Mouse (Mus musculus) thymus, adult 18-20 months (tissue): ENCODE measurements around the gene Gm48551.

ENCODE experiments used
- DNase-seq, 2 experiments: peaks; one replicate each; pipeline ENCODE4 v3.0.0; 2022; ENCODE audit warnings: mixed read lengths in 2 of 2

The Gm48551 gene

GRCm38 (mm10) chr10:81356991-81357844 lies 27.0 kb upstream of the Gm48551 start, which contains the start of gene Mfsd12:
Mfsd12 (plus strand) TSS chr10:81357491.
- peak; percentile 85 to 87 for DNase-seq

- DNase-seq = no peak
Measured at GRCm38 (mm10) chr10:81358209-81358608, 26.1 kb upstream of the Gm48551 start.

- no peak for DNase-seq
Measured at GRCm38 (mm10) chr10:81358841-81359240, 25.4 kb upstream of the Gm48551 start.

- no peak for DNase-seq
Measured at GRCm38 (mm10) chr10:81360721-81361120, 23.5 kb upstream of the Gm48551 start.

GRCm38 (mm10) chr10:81362336-81362949 lies 21.8 kb upstream of the Gm48551 start:
- DNase-seq = no peak

- no peak for DNase-seq
Measured at GRCm38 (mm10) chr10:81363436-81364346, 20.6 kb upstream of the Gm48551 start.

- no peak for DNase-seq
Measured at GRCm38 (mm10) chr10:81364666-81365065, 19.6 kb upstream of the Gm48551 start.

- DNase-seq = no peak
Measured at GRCm38 (mm10) chr10:81365073-81365472, 19.2 kb upstream of the Gm48551 start.

- DNase-seq = no peak
Measured at GRCm38 (mm10) chr10:81365672-81366476, 18.4 kb upstream of the Gm48551 start, which contains the start of gene 4930404N11Rik. 4930404N11Rik (minus strand) TSS chr10:81365816.

- DNase-seq = no peak
Measured at GRCm38 (mm10) chr10:81366477-81367206, 17.6 kb upstream of the Gm48551 start.

GRCm38 (mm10) chr10:81367207-81367495 lies 17.1 kb upstream of the Gm48551 start:
- no peak for DNase-seq

- no peak for DNase-seq
Measured at GRCm38 (mm10) chr10:81375322-81375721, 8.9 kb upstream of the Gm48551 start.

- no peak for DNase-seq
Measured at GRCm38 (mm10) chr10:81376561-81377361, 7.5 kb upstream of the Gm48551 start.

- no peak for DNase-seq
Measured at GRCm38 (mm10) chr10:81377362-81377664, 7.0 kb upstream of the Gm48551 start.

- no peak for DNase-seq
Measured at GRCm38 (mm10) chr10:81377793-81378552, 6.3 kb upstream of the Gm48551 start, which contains the start of gene Fzr1. Fzr1 (minus strand) TSS chr10:81378516.

- DNase-seq = peak; percentile 100
Measured at GRCm38 (mm10) chr10:81378553-81379182, 5.6 kb upstream of the Gm48551 start.

- DNase-seq = no peak
Measured at GRCm38 (mm10) chr10:81379183-81379553, 5.1 kb upstream of the Gm48551 start.

GRCm38 (mm10) chr10:81379809-81380378 lies 4.4 kb upstream of the Gm48551 start:
- DNase-seq = no peak

- no peak for DNase-seq
Measured at GRCm38 (mm10) chr10:81382039-81382438, 2.2 kb upstream of the Gm48551 start.
